Mouse (Mus musculus): ENCODE measurements at regions not wholly inside any gene's neighbourhood (a gene's known extent, or its start where the extent isn't known, plus 50 kb on each side); places are given as distances from the start of the nearest gene placed in this dataset.
"Not testable (repeated sequence)": the region's sequence is repeated elsewhere in the genome, so short reads cannot be mapped to it uniquely, and the experiment has no call there.

DNA sequence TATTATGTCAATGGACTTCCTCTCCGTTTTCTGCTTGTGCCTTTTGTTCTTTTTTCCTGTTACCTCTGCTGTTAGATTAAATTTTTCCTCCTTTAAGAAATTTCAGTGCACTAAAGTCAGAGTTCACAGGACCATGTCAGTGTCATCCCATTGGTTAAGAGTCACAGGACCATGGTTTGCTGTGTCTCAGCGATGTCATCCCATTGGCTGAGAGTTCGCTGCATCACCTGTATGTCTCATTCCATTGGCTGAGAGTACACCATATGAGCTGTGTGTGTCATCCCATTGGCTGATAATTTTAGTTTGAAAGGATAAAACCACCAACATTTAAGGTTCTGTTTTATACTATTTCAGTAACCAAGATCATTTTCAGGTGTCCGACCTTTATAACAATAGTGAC, 50.7 kb upstream of the Jade1 start:
- no peaks in the 10 kb centered on the region for H3K36me3 ChIP-seq
- no peak overlapping the region for H3K4me3 ChIP-seq
- H3K4me1 ChIP-seq: no peaks in the 10 kb centered on the region
- H3K9ac ChIP-seq: no peak overlapping the region
- H3K27ac ChIP-seq: no peak overlapping the region
- H3K27me3 ChIP-seq: no peaks in the 10 kb centered on the region
- 94% methylated on average over 4 of the region's 4 CpGs for WGBS
- ATAC-seq (ENCODE audit: low FRiP score): no peak
- H3K9me3 ChIP-seq (replicated peaks): no peaks in the 10 kb centered on the region
- no peak overlapping the region for H3K4me2 ChIP-seq (replicated peaks)

DNA sequence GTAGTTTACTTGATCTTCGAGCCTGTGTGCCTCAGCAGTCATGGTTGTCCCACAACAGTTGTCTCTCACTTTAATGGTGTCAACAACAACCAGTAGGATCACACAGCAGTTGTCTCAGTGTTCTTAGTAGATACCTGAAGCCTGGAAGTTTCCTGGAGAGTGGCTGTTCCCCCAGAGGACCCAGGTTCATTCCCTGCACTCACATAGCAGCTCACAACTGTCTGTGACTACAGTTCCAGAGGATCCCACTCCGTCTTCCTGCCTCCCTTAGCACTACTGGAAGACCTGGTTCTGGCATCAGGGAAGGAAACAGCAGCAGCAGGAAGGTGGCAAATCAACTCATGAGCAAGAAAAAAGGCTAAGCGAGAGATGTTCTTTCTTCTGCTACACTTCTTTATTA, 53.4 kb upstream of the Jade1 start:
- Histone ChIP-seq H3K4me1 (no peaks in the 10 kb centered on the region), H3K4me3 (no peak overlapping the region), H3K9me3 (replicated peaks) (no peaks in the 10 kb centered on the region), H3K4me2 (replicated peaks) (no peak overlapping the region), H3K27me3 (no peaks in the 10 kb centered on the region), H3K36me3 (no peaks in the 10 kb centered on the region), H3K9ac (no peak overlapping the region), H3K27ac (no peak overlapping the region)
- no peak for ATAC-seq (ENCODE audit: low FRiP score)
- WGBS: 85% methylated on average over 3 of the region's 3 CpGs

DNA sequence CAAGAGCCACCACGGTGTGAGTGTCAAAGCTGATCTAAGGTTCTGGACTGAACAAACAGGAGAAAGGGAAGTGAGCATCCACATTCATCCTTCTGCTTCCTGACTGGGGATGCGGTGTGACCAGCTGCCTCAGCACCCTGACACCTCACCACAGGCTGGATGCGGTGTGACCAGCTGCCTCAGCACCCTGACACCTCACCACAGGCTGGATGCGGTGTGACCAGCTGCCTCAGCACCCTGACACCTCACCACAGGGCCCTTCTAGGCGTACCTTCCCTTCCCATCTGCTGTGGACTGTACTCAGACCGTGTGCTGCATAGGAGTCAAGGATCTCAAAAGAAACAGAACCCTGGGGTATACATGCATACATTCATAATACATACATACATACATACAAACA, 53.9 kb upstream of the Jade1 start:
- H3K4me1 ChIP-seq: not testable (repeated sequence)

DNA sequence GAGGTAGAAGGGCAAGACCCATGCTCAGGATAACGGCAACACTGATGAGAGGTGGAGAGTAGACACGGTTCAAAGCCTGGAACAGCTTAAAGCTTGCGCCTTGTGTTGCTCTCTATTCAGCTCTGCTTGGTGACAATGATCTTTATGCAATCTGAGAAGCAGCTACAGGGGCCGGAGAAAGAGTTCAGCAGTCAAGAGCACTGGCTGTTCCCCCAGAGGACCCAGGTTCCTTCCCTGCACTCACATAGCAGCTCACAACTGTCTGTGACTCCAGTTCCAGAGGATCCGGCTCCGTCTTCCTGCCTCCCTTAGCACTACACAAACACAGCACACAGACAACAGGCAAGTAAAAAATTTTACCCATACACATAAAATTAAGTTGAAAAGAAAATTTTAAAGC, 54.4 kb upstream of the Jade1 start:
- Histone ChIP-seq H3K27ac (no peak overlapping the region), H3K4me2 (replicated peaks) (no peak overlapping the region), H3K9ac (no peak overlapping the region), H3K4me1 (no peaks in the 10 kb centered on the region), H3K36me3 (no peaks in the 10 kb centered on the region), H3K27me3 (no peaks in the 10 kb centered on the region), H3K4me3 (no peak overlapping the region), H3K9me3 (replicated peaks) (no peaks in the 10 kb centered on the region)
- ATAC-seq (ENCODE audit: low FRiP score): no peak
- 77% methylated on average over 6 of the region's 6 CpGs for WGBS

More for the DNA sequence above, 53.9 kb upstream of the Jade1 start:
- H3K9ac ChIP-seq; H3K27me3 ChIP-seq; H3K27ac ChIP-seq; ATAC-seq (ENCODE audit: low FRiP score); H3K9me3 ChIP-seq (replicated peaks); H3K4me2 ChIP-seq (replicated peaks); H3K36me3 ChIP-seq; H3K4me3 ChIP-seq: not testable (repeated sequence)
- 76% methylated on average over 6 of the region's 6 CpGs for WGBS

DNA sequence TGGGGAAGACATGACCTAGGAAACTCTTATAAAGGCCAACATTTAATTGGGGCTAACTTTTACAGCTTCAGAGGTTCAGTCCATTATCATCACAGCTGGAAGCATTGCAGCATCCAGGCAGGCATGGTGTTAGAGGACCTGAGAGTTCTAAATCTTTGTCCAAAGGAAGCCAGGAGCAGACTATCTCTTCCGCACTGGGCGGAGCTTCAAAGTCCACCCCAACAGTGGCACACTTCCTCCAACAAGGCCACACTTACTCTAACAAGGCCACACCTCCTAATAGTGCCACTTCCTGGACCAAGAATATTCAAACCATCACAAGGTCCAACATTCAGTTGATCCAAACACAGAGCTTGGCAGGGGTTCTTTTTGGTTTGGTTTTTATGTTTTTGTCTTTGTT, 55.9 kb upstream of the Jade1 start:
- Histone ChIP-seq H3K4me1 (no peaks in the 10 kb centered on the region), H3K9me3 (replicated peaks) (no peaks in the 10 kb centered on the region), H3K36me3 (no peaks in the 10 kb centered on the region), H3K27ac (no peak overlapping the region), H3K4me2 (replicated peaks) (no peak overlapping the region), H3K27me3 (no peaks in the 10 kb centered on the region), H3K9ac (no peak overlapping the region), H3K4me3 (no peak overlapping the region)
- no peak for ATAC-seq (ENCODE audit: low FRiP score)
- 96% methylated on average over 2 of the region's 2 CpGs for WGBS

DNA sequence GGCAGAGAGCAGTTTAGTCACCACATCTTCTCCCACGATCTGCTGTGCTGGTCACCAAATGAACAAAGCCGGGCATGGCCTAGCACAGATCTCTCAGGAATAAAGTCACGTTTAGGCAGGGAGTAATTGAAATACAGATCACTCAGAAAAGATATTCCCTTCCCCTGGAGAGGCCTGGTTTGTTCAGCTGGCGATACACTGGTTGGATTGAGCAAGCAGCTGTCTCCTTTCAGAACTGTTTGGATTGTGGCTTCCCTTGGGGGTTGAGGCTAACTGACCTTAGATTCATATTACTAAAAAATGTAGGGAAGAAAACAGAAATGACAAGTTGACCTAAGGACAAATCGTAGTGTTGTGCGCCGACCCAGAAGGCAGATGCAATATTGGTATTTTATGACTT, 56.7 kb upstream of the Jade1 start:
- WGBS: 70% methylated on average over 7 of the region's 7 CpGs
- ATAC-seq (ENCODE audit: low FRiP score): no peak

DNA sequence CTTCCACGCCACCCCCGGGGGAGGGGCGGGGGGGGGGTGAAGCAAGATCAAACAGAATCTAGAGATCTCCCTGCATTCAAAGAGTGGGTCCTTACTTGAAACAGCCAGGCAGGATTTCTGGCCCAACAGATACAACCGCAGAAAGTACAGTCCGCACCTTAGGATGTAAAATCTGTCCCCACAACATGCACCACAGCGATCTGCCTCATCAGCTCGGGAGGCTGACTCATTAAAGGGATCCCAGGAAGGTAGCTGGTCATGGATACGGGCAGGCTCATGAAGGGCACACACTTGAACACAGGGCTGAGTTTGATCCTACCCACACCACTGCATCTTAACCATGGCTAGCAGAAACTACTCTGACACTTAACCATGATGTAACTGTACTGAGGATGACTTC, 57.8 kb upstream of the Jade1 start:
- Histone ChIP-seq H3K9ac (no peak overlapping the region), H3K27me3 (no peaks in the 10 kb centered on the region), H3K9me3 (replicated peaks) (no peaks in the 10 kb centered on the region), H3K4me1 (no peaks in the 10 kb centered on the region), H3K4me2 (replicated peaks) (no peak overlapping the region), H3K27ac (no peak overlapping the region), H3K4me3 (no peak overlapping the region), H3K36me3 (no peaks in the 10 kb centered on the region)
- no peak for ATAC-seq (ENCODE audit: low FRiP score)
- WGBS: 75% methylated on average over 8 of the region's 8 CpGs

More for the DNA sequence above, 56.7 kb upstream of the Jade1 start:
- Histone ChIP-seq H3K27me3 (no peaks in the 10 kb centered on the region), H3K27ac (no peak overlapping the region), H3K9me3 (replicated peaks) (no peaks in the 10 kb centered on the region), H3K36me3 (no peaks in the 10 kb centered on the region), H3K9ac (no peak overlapping the region), H3K4me2 (replicated peaks) (no peak overlapping the region), H3K4me1 (no peaks in the 10 kb centered on the region), H3K4me3 (no peak overlapping the region)

DNA sequence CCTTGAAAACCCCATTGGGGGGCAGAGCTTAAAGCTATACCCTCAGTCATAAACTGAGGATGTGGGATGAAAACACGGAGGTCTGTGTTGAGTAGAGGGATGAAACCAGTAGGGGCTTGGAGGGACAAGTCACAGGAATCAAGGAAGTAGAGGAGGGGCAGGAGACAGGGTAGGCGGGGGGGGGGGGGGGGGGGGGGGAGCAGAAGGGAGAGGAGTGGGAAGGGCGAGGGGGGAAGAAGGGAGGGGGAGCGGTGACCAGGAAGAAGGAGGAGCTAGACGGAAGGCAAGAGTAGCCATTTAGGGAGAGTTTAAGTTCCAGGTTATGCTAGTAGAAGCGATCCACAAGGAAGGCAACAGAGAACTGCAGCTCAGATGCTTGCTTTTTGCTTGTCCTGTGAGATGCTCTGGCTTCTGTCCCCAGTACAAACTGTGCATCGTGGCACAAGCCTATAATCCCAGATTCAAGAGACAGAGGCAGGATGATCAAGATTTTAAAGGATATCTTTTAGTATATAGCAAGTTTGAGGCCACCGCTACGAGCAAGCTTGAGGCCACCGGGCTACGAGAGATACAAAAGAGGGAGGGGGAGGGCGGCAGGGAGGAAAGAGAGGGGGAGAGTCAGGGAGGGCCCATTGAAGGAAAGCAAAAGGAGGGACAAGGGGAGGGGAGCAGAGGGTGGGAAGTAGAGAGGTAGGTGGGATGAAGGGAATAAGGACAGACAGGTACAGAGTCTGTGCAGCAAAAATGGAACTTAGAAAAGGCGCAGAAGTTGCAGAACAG, 58.4 kb upstream of the Jade1 start:
- H3K9me3 ChIP-seq (replicated peaks): no peaks in the 10 kb centered on the region
- no peak for ATAC-seq (ENCODE audit: low FRiP score)

DNA sequence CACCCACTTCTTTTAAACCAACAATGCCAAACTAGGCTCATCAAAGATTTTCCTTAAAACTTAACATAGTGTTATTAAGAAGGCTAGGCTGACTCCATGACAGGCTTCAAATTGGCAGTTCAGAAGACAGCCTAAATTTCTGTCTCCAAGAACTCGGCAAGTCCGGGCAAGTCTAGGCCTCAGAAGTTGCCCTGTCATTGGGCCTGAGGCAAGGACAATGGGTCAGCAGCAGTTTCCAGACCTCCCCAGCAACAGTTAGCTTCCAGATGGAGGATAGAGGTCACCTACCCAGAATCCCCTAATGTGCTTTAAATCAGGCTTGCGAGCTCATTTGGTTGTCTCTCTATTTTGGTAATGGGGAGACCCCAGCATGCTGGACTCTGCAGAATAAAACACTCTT, 59.6 kb upstream of the Jade1 start:
- no peak overlapping the region for H3K4me2 ChIP-seq (replicated peaks)
- no peaks in the 10 kb centered on the region for H3K4me1 ChIP-seq
- H3K9ac ChIP-seq: no peak overlapping the region
- no peak overlapping the region for H3K27ac ChIP-seq
- no peaks in the 10 kb centered on the region for H3K9me3 ChIP-seq (replicated peaks)
- H3K27me3 ChIP-seq: no peaks in the 10 kb centered on the region
- H3K36me3 ChIP-seq: no peaks in the 10 kb centered on the region
- WGBS: 77% methylated on average over 3 of the region's 3 CpGs
- no peak overlapping the region for H3K4me3 ChIP-seq
- ATAC-seq (ENCODE audit: low FRiP score): no peak

More for the DNA sequence above, 58.4 kb upstream of the Jade1 start:
- H3K27ac ChIP-seq: no peak overlapping the region
- 57% methylated on average over 9 of the region's 13 CpGs for WGBS
- H3K4me1 ChIP-seq: no peaks in the 10 kb centered on the region
- no peak overlapping the region for H3K4me2 ChIP-seq (replicated peaks)
- H3K9ac ChIP-seq: no peak overlapping the region
- no peaks in the 10 kb centered on the region for H3K36me3 ChIP-seq
- H3K4me3 ChIP-seq: no peak overlapping the region
- no peaks in the 10 kb centered on the region for H3K27me3 ChIP-seq

DNA sequence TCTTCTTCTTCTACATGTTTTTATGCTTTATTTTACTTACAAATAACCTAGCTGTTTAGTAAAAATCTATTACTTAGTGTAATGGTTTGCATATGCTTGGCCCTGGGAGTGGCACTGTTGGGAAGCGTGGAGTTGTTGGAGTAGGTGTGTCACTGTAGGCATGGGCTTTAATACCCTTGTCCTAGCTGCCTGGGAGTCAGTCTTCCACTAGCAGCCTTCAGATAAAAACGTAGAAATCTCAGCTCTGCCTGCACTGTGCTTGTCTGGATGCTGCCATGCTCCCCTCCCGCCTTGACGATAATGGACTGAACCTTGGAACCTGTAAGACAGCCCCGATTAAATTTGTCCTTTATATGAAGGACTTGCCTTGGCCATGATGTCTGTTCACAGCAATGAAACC, 60.4 kb upstream of the Jade1 start:
- 87% methylated on average over 5 of the region's 5 CpGs for WGBS
- Histone ChIP-seq H3K27me3 (no peaks in the 10 kb centered on the region), H3K4me2 (replicated peaks) (no peak overlapping the region), H3K36me3 (no peaks in the 10 kb centered on the region), H3K9me3 (replicated peaks) (no peaks in the 10 kb centered on the region), H3K4me1 (no peaks in the 10 kb centered on the region), H3K4me3 (no peak overlapping the region), H3K9ac (no peak overlapping the region), H3K27ac (no peak overlapping the region)
- no peak for ATAC-seq (ENCODE audit: low FRiP score)

DNA sequence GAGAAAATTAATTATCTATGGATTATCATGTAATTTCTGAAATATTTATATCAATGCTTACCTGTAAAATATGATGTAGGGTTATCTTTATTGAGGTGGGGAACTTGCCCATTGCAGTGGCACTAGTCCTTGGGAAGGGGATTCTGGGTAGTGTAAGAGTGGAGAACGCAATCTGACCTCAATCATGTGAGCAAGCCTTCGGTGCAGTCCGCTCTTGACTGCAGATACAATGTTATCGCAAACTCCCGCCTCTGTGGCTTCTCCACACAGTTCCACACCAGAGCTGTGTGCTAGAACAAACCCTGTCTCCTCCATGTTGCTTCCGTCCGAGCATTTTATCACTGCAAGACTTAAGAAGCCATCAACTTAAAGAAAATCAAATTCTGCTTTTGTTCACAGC, 62.1 kb upstream of the Jade1 start:
- H3K36me3 ChIP-seq: no peaks in the 10 kb centered on the region
- no peak overlapping the region for H3K4me3 ChIP-seq
- H3K9ac ChIP-seq: no peak overlapping the region
- 96% methylated on average over 7 of the region's 7 CpGs for WGBS
- no peaks in the 10 kb centered on the region for H3K9me3 ChIP-seq (replicated peaks)
- ATAC-seq (ENCODE audit: low FRiP score): no peak
- H3K4me2 ChIP-seq (replicated peaks): no peak overlapping the region
- no peak overlapping the region for H3K27ac ChIP-seq
- no peaks in the 10 kb centered on the region for H3K4me1 ChIP-seq
- H3K27me3 ChIP-seq: no peaks in the 10 kb centered on the region

DNA sequence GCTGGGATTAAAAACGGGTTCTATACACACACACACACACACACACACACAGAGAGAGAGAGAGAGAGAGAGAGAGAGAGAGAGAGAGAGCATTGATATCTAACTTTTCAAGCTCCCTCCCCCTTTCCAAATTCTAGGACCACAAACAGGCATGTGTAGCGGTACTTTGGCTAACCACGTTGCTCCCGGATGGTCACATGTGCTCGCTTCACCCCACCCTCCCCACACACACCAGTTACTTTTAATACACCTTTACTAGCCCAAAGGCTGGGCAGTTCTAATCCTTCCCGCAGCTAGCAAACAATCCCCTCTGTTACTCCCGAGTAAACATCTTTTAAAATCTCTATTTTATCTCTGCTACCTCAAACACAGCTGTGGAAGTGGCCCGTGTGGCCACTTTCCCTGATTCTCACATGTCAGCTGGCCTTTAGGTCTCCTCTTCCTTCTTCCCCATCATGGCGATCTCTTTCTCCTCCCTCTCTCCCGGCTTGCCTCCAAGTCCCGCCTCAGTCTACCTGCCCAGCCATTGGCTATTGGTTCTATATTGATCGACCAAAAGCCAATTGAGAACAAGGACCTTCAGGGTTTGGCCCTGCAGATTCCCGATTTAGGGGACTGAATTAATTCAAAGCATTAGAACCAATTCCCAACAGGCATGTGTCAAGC, 62.7 kb upstream of the Jade1 start:
- Histone ChIP-seq H3K4me2 (replicated peaks) (no peak overlapping the region), H3K4me3 (no peak overlapping the region), H3K27me3 (no peaks in the 10 kb centered on the region), H3K9me3 (replicated peaks) (no peaks in the 10 kb centered on the region), H3K4me1 (no peaks in the 10 kb centered on the region), H3K27ac (no peak overlapping the region), H3K36me3 (no peaks in the 10 kb centered on the region), H3K9ac (no peak overlapping the region)
- 86% methylated on average over 13 of the region's 13 CpGs for WGBS
- no peak for ATAC-seq (ENCODE audit: low FRiP score)

Measured in hindbrain, embryonic 12.5 days (tissue).